Mouse (Mus musculus) liver, embryonic 16.5 days (tissue): Measurements from ENCODE around the gene Pcmt1. TPM values are rescaled to one million over a fixed set of nuclear protein-coding genes. Genes with fewer than 3 reads are reported as not detected.

Source experiments
- ATAC-seq: fragments of 200-750 bp; cut with Nextera tagmentation; 2 replicates; pipeline ENCODE4 v1.8.0; 2017; ENCODE audit warnings: low read depth, mild to moderate bottlenecking, moderate number of reproducible peaks, moderate library complexity
- H3K27ac ChIP-seq: fragments of 300-500 bp; sonication (generic); 2 replicates; pipeline ENCODE4 v1.5.1; 2014; ENCODE audit warnings: mild to moderate bottlenecking, low read length
- H3K27me3 ChIP-seq: fragments of 300-500 bp; sonication (generic); 2 replicates; pipeline ENCODE4 v1.6.1; 2014; ENCODE audit warnings: low read depth, low read length, mixed read lengths; ENCODE audit not compliant: control insufficient read depth, insufficient read depth
- H3K36me3 ChIP-seq: fragments of 300-500 bp; sonication (generic); 2 replicates; pipeline ENCODE4 v1.6.1; 2014; ENCODE audit warnings: mild to moderate bottlenecking; ENCODE audit not compliant: control insufficient read depth, insufficient read depth
- H3K4me1 ChIP-seq: fragments of 300-500 bp; sonication (generic); 2 replicates; pipeline ENCODE4 v1.6.1; 2014; ENCODE audit warnings: low read depth, low read length, mixed read lengths; ENCODE audit not compliant: control insufficient read depth
- H3K4me2 ChIP-seq: fragments of 300-500 bp; sonication (generic); 2 replicates; pipeline ENCODE4 v1.6.1; 2014; ENCODE audit warnings: low read depth, low read length, mixed read lengths
- H3K4me3 ChIP-seq: fragments of 300-500 bp; sonication (generic); 2 replicates; pipeline ENCODE4 v1.5.1; 2014; ENCODE audit warnings: low read depth, mild to moderate bottlenecking, low read length
- H3K9ac ChIP-seq: fragments of 300-500 bp; sonication (generic); 2 replicates; pipeline ENCODE4 v1.6.1; 2014; ENCODE audit warnings: low read depth, low read length
- H3K9me3 ChIP-seq: fragments of 300-500 bp; sonication (generic); replicated peaks from 2 replicates; pipeline ENCODE4 v1.6.1; 2016; ENCODE audit warnings: low read length; ENCODE audit not compliant: control insufficient read depth
- WGBS: fragments of 180-500 bp; shearing (Covaris S2); extraction: QIAGEN DNeasy Blood & Tissue Kit; methylation state at CpG from one replicate; pipeline ENCODE4 v1.1.7; 2014; ENCODE audit not compliant: insufficient replicate concordance; 5-methylcytosine and 5-hydroxymethylcytosine counted together
- polyA plus RNA-seq: library from polyadenylated mRNA; unstranded; fragments of >200 nt; fragmentation: Nextera tagmentation; extraction: Ambion mirVana; gene quantifications from 2 replicates; pipeline ENCODE4 v1.2.1, GENCODE M21; 2015

Pcmt1 gene
- polyA plus RNA-seq, 1 experiment from 2014 or later, result 83.3 TPM

- H3K4me1 ChIP-seq, result peaks cover 9% of the 10 kb centered on the region
- peak overlapping the region; percentile 24 for H3K9ac ChIP-seq
- no peak for ATAC-seq
- peak overlapping the region; percentile 92 for H3K4me2 ChIP-seq
- H3K36me3 ChIP-seq, result no peaks in the 10 kb centered on the region
- H3K4me3 ChIP-seq, result peak overlapping the region; percentile 67
- WGBS, result under 1% methylated on average over 54 of the region's 54 CpGs
- H3K9me3 ChIP-seq, result no peaks in the 10 kb centered on the region
- H3K27me3 ChIP-seq, result peaks cover 28% of the 10 kb centered on the region
- no peak overlapping the region for H3K27ac ChIP-seq
Measured at GRCm38 (mm10) chr10:7590234-7590689, 90.7 kb downstream of the Pcmt1 start.

- no peak within 1 kb of the TSS for H3K27ac ChIP-seq
- WGBS, result under 1% methylated on average over 68 of the region's 76 CpGs
- peak within 1 kb of the TSS; percentile 33 for H3K9ac ChIP-seq
- peak within 1 kb of the TSS; percentile 67 for H3K4me3 ChIP-seq
- no peaks in the 10 kb centered on the region for H3K36me3 ChIP-seq
- peaks cover 28% of the 10 kb centered on the region for H3K27me3 ChIP-seq
- peak; percentile 95 for ATAC-seq
- H3K4me1 ChIP-seq, result peaks cover 9% of the 10 kb centered on the region
- no peaks in the 10 kb centered on the region for H3K9me3 ChIP-seq
- H3K4me2 ChIP-seq, result peak within 1 kb of the TSS; percentile 92
Measured at GRCm38 (mm10) chr10:7589592-7590233, 91.2 kb downstream of the Pcmt1 start, which contains the start of gene Lrp11. TSS of gene Lrp11 (plus strand) at chr10:7589800.

GRCm38 (mm10) chr10:7586771-7587170 lies 94.2 kb downstream of the Pcmt1 start:
- Histone ChIP-seq H3K36me3 (no peaks in the 10 kb centered on the region), H3K4me2 (no peak overlapping the region), H3K27me3 (peaks cover 21% of the 10 kb centered on the region), H3K27ac (no peak overlapping the region), H3K4me3 (no peak overlapping the region), H3K4me1 (peaks cover 9% of the 10 kb centered on the region), H3K9me3 (no peaks in the 10 kb centered on the region), H3K9ac (no peak overlapping the region)
- WGBS, result 25% methylated on average over 2 of the region's 2 CpGs
- ATAC-seq, result no peak

- Histone ChIP-seq H3K9ac (no peak overlapping the region), H3K4me3 (no peak overlapping the region), H3K4me2 (no peak overlapping the region), H3K36me3 (no peaks in the 10 kb centered on the region), H3K27ac (no peak overlapping the region), H3K4me1 (no peaks in the 10 kb centered on the region), H3K27me3 (no peaks in the 10 kb centered on the region), H3K9me3 (no peaks in the 10 kb centered on the region)
- no peak for ATAC-seq
- 30% methylated on average over 7 of the region's 7 CpGs for WGBS
Measured at GRCm38 (mm10) chr10:7582891-7583557, 97.9 kb downstream of the Pcmt1 start.

- H3K27me3 ChIP-seq, result no peaks in the 10 kb centered on the region
- no peaks in the 10 kb centered on the region for H3K4me1 ChIP-seq
- H3K4me2 ChIP-seq, result no peak overlapping the region
- no peak overlapping the region for H3K9ac ChIP-seq
- H3K4me3 ChIP-seq, result no peak overlapping the region
- H3K27ac ChIP-seq, result no peak overlapping the region
- no peaks in the 10 kb centered on the region for H3K36me3 ChIP-seq
- no peaks in the 10 kb centered on the region for H3K9me3 ChIP-seq
- WGBS, result 23% methylated on average over 11 of the region's 11 CpGs
- no peak for ATAC-seq
Measured at GRCm38 (mm10) chr10:7582157-7582890, 98.6 kb downstream of the Pcmt1 start.

GRCm38 (mm10) chr10:7581401-7581800 lies 99.5 kb downstream of the Pcmt1 start:
- Histone ChIP-seq H3K4me2 (no peak overlapping the region), H3K9ac (no peak overlapping the region), H3K4me1 (no peaks in the 10 kb centered on the region), H3K27ac (no peak overlapping the region), H3K9me3 (no peaks in the 10 kb centered on the region), H3K36me3 (no peaks in the 10 kb centered on the region), H3K4me3 (no peak overlapping the region), H3K27me3 (no peaks in the 10 kb centered on the region)
- ATAC-seq, result no peak
- WGBS, result 66% methylated on average over 2 of the region's 2 CpGs

Other genes with a start within 250 kb of the Pcmt1 start
- 1.3 TPM in 2 replicates for gene Ulbp1, start 207.5 kb downstream of the Pcmt1 start, polyA plus RNA-seq
- 0.29 and 0.38 TPM in 2 replicates for gene Lrp11, start 91.3 kb downstream of the Pcmt1 start, polyA plus RNA-seq
- 17.4 and 20.8 TPM in 2 replicates for gene Nup43, start 13.6 kb downstream of the Pcmt1 start, polyA plus RNA-seq
- 2.4 and 2.5 TPM in 2 replicates for gene Lats1, start 78 bp upstream of the Pcmt1 start, polyA plus RNA-seq
- gene Katna1, start 44.9 kb upstream of the Pcmt1 start, polyA plus RNA-seq, result 27.0 and 29.2 TPM in 2 replicates
- gene Ginm1, start 111.7 kb upstream of the Pcmt1 start, polyA plus RNA-seq, result 26.6 and 27.1 TPM in 2 replicates
- 20.2 and 21.5 TPM in 2 replicates for gene Ppil4, start 111.8 kb upstream of the Pcmt1 start, polyA plus RNA-seq
- gene Zc3h12d, start 151.3 kb upstream of the Pcmt1 start, polyA plus RNA-seq, result 0.71 and 1.2 TPM in 2 replicates